Mouse (Mus musculus) myocyte (in vitro differentiated cells): ENCODE data around the gene Sbf2. TPM values are rescaled to one million over a fixed set of nuclear protein-coding genes. Genes with fewer than 3 reads are reported as not detected.
A peak's percentile ranks its signal among the peaks of the same experiment; 100 is the strongest.

ENCODE experiments used
- H3K27me3 ChIP-seq: one replicate; pipeline ENCODE4 v1.6.1; 2011; ENCODE audit not compliant: control insufficient read depth, insufficient read depth, insufficient read length
- H3K36me3 ChIP-seq: one replicate; pipeline ENCODE4 v1.6.1; 2011; ENCODE audit not compliant: control insufficient read depth, insufficient read depth
- H3K4me2 ChIP-seq: one replicate; pipeline ENCODE4 v1.6.1; 2011; ENCODE audit warnings: low read depth, control low read depth
- H3K4me3 ChIP-seq: one replicate; pipeline ENCODE4 v1.5.1; 2011; ENCODE audit warnings: mild to moderate bottlenecking, control low read depth, moderate library complexity
- H3K79me2 ChIP-seq: one replicate; pipeline ENCODE4 v1.6.1; 2011; ENCODE audit not compliant: control insufficient read depth, insufficient read depth
- H3ac ChIP-seq: one replicate; pipeline ENCODE4 v1.6.1; 2011; ENCODE audit not compliant: control insufficient read depth, insufficient read length
- CEBPB ChIP-seq: IDR thresholded peaks from 2 replicates; pipeline ENCODE4 v1.6.1; 2011; ENCODE audit warnings: mild to moderate bottlenecking, moderate library complexity; ENCODE audit not compliant: poor library complexity, insufficient read depth, severe bottlenecking
- E2F4 ChIP-seq: IDR thresholded peaks from one replicate; pipeline ENCODE4 v1.6.1; 2011; ENCODE audit warnings: mild to moderate bottlenecking, control low read depth, moderate library complexity; ENCODE audit not compliant: insufficient read depth
- MAX ChIP-seq: IDR thresholded peaks from one replicate; pipeline ENCODE4 v1.6.1; 2011; ENCODE audit warnings: low read depth, mild to moderate bottlenecking, control low read depth
- MYOD1 ChIP-seq, 3 experiments: IDR thresholded peaks; one replicate each; pipeline ENCODE4 v1.6.1; 2011; ENCODE audit warnings: control low read depth in 2 of 3, low read depth in 2 of 3, mild to moderate bottlenecking in 2 of 3, moderate library complexity in 1 of 3; ENCODE audit not compliant: insufficient read length in 2 of 3, control insufficient read depth in 1 of 3
- MYOG ChIP-seq, 3 experiments: IDR thresholded peaks; one replicate each; pipeline ENCODE4 v1.6.1; 2011; ENCODE audit warnings: control low read depth in 2 of 3, low read depth in 2 of 3, mild to moderate bottlenecking in 2 of 3; ENCODE audit not compliant: insufficient read length in 2 of 3, control insufficient read depth in 1 of 3, insufficient read depth in 1 of 3
- POLR2A ChIP-seq: IDR thresholded peaks from one replicate; pipeline ENCODE4 v1.6.1; 2011; ENCODE audit warnings: low read depth, mild to moderate bottlenecking, control low read depth, moderate library complexity; ENCODE audit not compliant: insufficient read length
- POLR2AphosphoS2 ChIP-seq: IDR thresholded peaks from one replicate; pipeline ENCODE4 v1.6.1; 2011; ENCODE audit warnings: low read depth, control low read depth; ENCODE audit not compliant: insufficient read length
- REST ChIP-seq: IDR thresholded peaks from one replicate; pipeline ENCODE4 v1.6.1; 2011; ENCODE audit warnings: mild to moderate bottlenecking, control low read depth, moderate library complexity; ENCODE audit not compliant: insufficient read depth, insufficient read length
- SRF ChIP-seq: IDR thresholded peaks from one replicate; pipeline ENCODE4 v1.6.1; 2011; ENCODE audit warnings: low read depth; ENCODE audit not compliant: control insufficient read depth, insufficient read length
- TCF12 ChIP-seq: IDR thresholded peaks from one replicate; pipeline ENCODE4 v1.6.1; 2011; ENCODE audit warnings: mild to moderate bottlenecking, control low read depth; ENCODE audit not compliant: poor library complexity, insufficient read depth, severe bottlenecking
- TCF3 ChIP-seq: IDR thresholded peaks from one replicate; pipeline ENCODE4 v1.6.1; 2011; ENCODE audit warnings: low read depth, control low read depth; ENCODE audit not compliant: insufficient read length
- USF1 ChIP-seq: IDR thresholded peaks from one replicate; pipeline ENCODE4 v1.6.1; 2011; ENCODE audit warnings: low read depth, mild to moderate bottlenecking, control low read depth, moderate library complexity
- polyA plus RNA-seq: library from polyadenylated mRNA; unstranded; fragments of >200 nt; fragmentation: generic; extraction: Trizol; gene quantifications from one replicate; pipeline ENCODE4 v1.2.1, GENCODE M21; 2012; ENCODE audit warnings: missing spikeins

Sbf2 gene
- polyA plus RNA-seq, 1 experiment = 11.3 TPM

GRCm38 (mm10) chr7:110286838-110287475, 327.8 kb downstream of the Sbf2 start:
- Histone ChIP-seq H3K36me3 (peaks cover 7% of the 10 kb centered on the region), H3K27me3 (no peaks in the 10 kb centered on the region), H3ac (no peak overlapping the region), H3K79me2 (no peaks in the 10 kb centered on the region), H3K4me2 (peak overlapping the region; percentile 69), H3K4me3 (no peak overlapping the region)
- TF ChIP-seq MYOG (IDR thresholded peaks at IDR 0.05; ENCODE audit: control insufficient read depth in 1 of 3, insufficient read depth in 1 of 3, insufficient read length in 2 of 3, low read depth in 2 of 3) = peak in 1 of 3 experiments; percentile 17
- TF ChIP-seq MAX = no peak
- no peak for TF ChIP-seq REST
- TF ChIP-seq POLR2AphosphoS2 = peak; percentile 68
- TF ChIP-seq TCF3 = no peak
- TF ChIP-seq USF1 = no peak
- no peak for TF ChIP-seq CEBPB
- no peak for TF ChIP-seq E2F4
- TF ChIP-seq POLR2A = no peak

GRCm38 (mm10) chr7:110286198-110286732, 328.5 kb downstream of the Sbf2 start:
- H3K4me2 ChIP-seq = no peak overlapping the region
- H3ac ChIP-seq = no peak overlapping the region
- H3K4me3 ChIP-seq = no peak overlapping the region
- peaks cover 8% of the 10 kb centered on the region for H3K36me3 ChIP-seq
- no peaks in the 10 kb centered on the region for H3K79me2 ChIP-seq
- TF ChIP-seq TCF3 = no peak
- no peak for TF ChIP-seq POLR2A
- peak in 1 of 3 experiments; percentile 32 for TF ChIP-seq MYOG (IDR thresholded peaks at IDR 0.05; ENCODE audit: control insufficient read depth in 1 of 3, insufficient read depth in 1 of 3, insufficient read length in 2 of 3, low read depth in 2 of 3)
- TF ChIP-seq POLR2AphosphoS2 = no peak
- no peak for TF ChIP-seq TCF12
- H3K27me3 ChIP-seq = no peaks in the 10 kb centered on the region

- TF ChIP-seq POLR2AphosphoS2 = no peak
- TF ChIP-seq TCF3 = no peak
- TF ChIP-seq CEBPB = no peak
- TF ChIP-seq E2F4 = no peak
- no peak for TF ChIP-seq MYOD1 (IDR thresholded peaks at IDR 0.05; ENCODE audit: control insufficient read depth in 1 of 3, insufficient read length in 2 of 3, low read depth in 2 of 3)
- no peak for TF ChIP-seq USF1
- TF ChIP-seq REST = no peak
- TF ChIP-seq MYOG (IDR thresholded peaks at IDR 0.05; ENCODE audit: control insufficient read depth in 1 of 3, insufficient read depth in 1 of 3, insufficient read length in 2 of 3, low read depth in 2 of 3) = no peak
- no peak for TF ChIP-seq POLR2A
- TF ChIP-seq MAX = no peak
- no peak for TF ChIP-seq TCF12
- no peak for TF ChIP-seq SRF
Observed at GRCm38 (mm10) chr7:110285849-110286151, 328.9 kb downstream of the Sbf2 start.

GRCm38 (mm10) chr7:110285076-110285848, 329.5 kb downstream of the Sbf2 start:
- H3ac ChIP-seq = no peak overlapping the region
- H3K27me3 ChIP-seq = no peaks in the 10 kb centered on the region
- no peaks in the 10 kb centered on the region for H3K79me2 ChIP-seq
- TF ChIP-seq POLR2AphosphoS2 = no peak
- no peak for TF ChIP-seq SRF
- no peak for TF ChIP-seq MAX
- TF ChIP-seq REST = no peak
- TF ChIP-seq E2F4 = no peak
- no peak for TF ChIP-seq MYOD1 (IDR thresholded peaks at IDR 0.05; ENCODE audit: control insufficient read depth in 1 of 3, insufficient read length in 2 of 3, low read depth in 2 of 3)
- TF ChIP-seq TCF3 = no peak
- TF ChIP-seq USF1 = no peak
- TF ChIP-seq POLR2A = no peak
- no peak overlapping the region for H3K4me3 ChIP-seq
- H3K36me3 ChIP-seq = peaks cover 18% of the 10 kb centered on the region
- H3K4me2 ChIP-seq = no peak overlapping the region

More at GRCm38 (mm10) chr7:110285849-110286151, 328.9 kb downstream of the Sbf2 start:
- no peaks in the 10 kb centered on the region for H3K27me3 ChIP-seq
- H3ac ChIP-seq = no peak overlapping the region
- peaks cover 12% of the 10 kb centered on the region for H3K36me3 ChIP-seq
- no peak overlapping the region for H3K4me3 ChIP-seq
- H3K4me2 ChIP-seq = no peak overlapping the region
- no peaks in the 10 kb centered on the region for H3K79me2 ChIP-seq
